Mouse (Mus musculus) liver, embryonic 14.5 days (tissue): Measurements from ENCODE around the gene Atp5g1.

Source experiments
- CTCF ChIP-seq: IDR thresholded peaks from 2 replicates; pipeline ENCODE4 v1.5.1; 2016; ENCODE audit warnings: antibody characterized with exemption, low read depth, control low read depth
- EP300 ChIP-seq: IDR thresholded peaks from 2 replicates; pipeline ENCODE4 v1.6.1; 2016; ENCODE audit warnings: antibody characterized with exemption, low read depth

DNA sequence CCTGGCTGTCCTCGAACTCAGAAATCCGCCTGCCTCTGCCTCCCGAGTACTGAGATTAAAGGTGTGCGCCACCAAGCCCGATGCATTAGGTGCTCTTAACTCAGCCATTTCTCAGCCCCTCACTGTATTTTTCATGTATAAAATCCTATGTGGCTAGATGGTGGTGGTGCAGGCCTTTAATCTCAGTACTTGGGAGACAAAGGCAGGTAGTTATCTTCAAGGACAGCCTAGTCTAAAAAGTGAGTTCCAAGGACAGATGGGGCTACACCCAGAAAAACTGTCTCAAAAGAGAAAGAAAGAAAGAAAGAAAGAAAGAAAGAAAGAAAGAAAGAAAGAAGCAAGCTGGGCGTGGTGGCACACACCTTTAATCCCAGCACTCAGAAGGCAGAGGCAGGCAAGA is 39.9 kb upstream of the Atp5g1 start:
- TF ChIP-seq CTCF (no peak), EP300 (no peak)
